Mouse (Mus musculus) brain, adult 2 months (tissue): ENCODE data around the gene Cxadr.
A peak's percentile ranks its signal among the peaks of the same experiment; 100 is the strongest.
"Not testable (repeated sequence)": the region's sequence is repeated elsewhere in the genome, so short reads cannot be mapped to it uniquely, and the experiment has no call there.

Source experiments
- DNase-seq: peaks from one replicate; pipeline ENCODE4 v3.0.0; 2011; ENCODE audit warnings: low read depth, low spot score

Cxadr gene

DNA sequence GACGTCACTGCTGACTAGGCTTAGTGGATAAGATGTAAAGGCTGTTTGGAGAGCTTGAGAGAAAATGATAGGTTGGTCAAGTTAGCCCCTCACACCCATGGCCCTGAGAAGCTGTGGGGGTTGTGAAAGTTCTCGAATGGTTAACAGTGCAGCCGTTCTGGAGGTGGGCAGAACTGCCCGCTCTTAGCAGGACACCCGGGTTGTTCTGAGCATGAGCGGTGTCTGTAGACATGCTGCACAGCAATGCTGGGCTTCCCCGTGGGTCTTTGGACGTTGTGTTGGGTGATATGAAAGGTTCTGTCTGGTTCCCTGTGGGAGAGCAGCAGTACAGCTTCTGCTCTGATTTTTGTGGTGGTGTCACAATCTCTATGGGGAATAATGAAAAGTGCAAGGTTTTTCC is 5.3 kb downstream of the Cxadr start:
- DNase-seq = no peak

DNA sequence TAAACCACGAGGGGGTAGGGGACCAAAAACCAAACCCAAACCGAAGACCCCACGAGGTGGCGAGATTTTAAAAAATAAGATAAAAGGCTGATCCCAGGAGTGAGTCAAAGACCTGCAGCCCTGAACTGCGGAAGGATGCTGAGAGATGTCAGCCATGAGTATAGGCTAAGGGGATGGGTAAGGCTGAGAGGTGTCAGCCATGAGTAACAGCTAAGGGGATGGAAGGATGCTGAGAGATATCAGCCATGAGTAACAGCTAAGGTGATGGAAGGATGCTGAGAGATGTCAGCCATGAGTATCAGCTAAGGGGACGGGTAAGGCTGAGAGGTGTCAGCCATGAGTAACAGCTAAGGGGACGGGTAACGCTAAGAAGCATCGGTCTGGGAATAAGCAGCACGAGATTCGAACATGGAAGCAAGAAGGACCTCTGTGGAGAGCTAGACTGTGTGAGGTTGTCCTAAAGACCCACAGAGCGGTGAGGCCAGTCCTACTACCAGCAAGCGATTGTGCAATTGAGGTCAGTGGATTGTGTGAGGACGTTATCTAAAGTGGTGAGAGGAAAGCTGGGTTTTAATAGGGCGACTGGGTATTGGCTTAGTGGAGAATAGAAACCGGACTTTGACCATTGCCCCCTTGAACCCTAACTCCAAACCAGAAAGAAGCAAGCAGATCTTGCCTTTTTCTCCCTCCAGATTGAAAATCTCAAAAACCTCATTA is 6.3 kb downstream of the Cxadr start:
- no peak for DNase-seq

DNA sequence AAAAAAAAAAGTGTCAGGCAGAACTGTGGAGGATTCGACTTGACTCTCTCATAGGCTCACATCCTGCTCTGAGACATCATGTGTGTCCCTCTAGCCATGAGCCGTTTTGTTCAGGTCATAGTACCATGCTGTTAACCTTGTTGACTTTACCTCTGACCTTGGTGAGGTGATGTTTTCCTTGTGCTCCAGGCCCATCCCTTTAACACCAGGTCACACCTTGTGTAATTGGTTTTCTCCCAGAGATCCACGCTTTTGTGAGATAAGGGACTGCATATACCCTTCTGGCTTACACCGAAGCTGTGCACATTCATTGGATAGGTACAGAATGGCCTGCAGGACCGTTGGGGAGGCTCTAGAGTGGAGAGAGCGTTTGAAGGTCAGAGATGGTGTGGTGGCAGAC is 8.0 kb downstream of the Cxadr start:
- no peak for DNase-seq

DNA sequence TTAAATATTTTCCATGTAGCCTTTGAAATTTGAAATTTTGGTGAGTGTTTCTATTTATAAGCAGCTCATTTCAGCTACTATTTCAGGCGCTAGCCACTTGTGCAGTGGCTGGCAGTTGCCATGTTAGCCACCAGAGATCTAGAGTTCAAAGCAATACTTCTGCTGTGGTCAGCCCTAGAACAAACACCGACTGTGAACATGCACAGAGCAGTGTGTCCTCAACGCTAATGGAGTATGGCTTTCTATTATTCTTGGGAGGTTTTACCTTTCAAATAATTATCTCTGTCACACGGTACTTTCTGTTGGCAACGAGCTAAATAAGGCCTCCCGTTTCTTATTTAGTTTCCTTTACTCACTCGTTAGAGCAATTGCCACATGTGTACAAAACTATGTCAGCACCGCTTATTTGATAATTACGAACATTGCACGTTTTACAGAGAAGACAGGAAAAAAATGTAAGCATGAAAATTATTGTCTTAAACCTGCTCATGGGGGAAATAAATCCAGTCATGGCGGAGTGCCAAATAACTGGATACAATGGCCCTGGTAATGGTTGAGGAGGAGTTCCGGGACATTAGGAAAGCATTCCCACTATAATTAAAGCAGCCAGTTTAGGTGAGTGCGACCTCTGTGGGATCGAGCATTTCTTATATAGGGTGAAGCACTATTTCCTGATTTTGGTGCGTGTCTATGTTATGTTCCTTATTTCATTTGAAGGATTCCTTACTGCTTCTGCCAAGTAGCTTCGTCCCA is 12.0 kb downstream of the Cxadr start:
- DNase-seq = peak; percentile 30

DNA sequence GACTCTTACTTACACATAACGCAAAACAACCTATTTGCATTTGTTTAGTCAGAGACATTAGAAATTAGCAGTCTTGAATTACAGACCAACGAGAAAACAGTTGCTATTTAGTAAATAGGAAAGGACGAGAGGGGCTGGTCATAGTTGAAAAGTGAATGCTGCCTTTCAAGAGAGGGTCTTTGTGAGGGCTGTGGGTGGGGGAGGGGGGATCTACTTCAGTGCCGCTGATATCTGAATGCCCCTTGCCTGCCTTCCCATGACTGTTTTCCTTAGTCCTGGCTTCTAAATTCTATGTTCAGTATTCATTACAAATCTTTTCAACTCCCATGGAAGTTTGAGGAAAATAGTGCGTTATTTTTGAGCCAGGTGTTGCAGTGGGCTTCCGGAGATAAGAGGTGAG is 12.7 kb downstream of the Cxadr start:
- no peak for DNase-seq

DNA sequence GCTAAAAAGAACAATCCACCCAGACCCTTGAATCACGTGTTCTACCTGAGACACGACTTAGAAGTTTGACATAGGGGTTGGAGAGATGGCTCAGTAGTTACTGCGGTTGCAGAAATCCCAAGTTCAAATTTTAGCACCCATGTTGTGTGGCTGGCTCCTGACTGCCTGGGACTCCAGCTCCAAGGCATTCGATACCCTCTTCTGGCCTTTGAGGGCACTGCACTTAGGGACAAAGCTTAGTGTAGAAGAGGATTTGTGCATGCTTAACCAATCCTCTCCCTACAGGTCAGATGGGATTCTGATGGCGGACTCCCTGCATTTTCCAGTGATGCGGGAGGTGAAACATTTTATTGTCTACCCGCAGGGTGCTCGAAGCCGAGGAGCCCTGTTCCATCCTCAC is 15.6 kb downstream of the Cxadr start:
- peak; percentile 72 for DNase-seq

DNA sequence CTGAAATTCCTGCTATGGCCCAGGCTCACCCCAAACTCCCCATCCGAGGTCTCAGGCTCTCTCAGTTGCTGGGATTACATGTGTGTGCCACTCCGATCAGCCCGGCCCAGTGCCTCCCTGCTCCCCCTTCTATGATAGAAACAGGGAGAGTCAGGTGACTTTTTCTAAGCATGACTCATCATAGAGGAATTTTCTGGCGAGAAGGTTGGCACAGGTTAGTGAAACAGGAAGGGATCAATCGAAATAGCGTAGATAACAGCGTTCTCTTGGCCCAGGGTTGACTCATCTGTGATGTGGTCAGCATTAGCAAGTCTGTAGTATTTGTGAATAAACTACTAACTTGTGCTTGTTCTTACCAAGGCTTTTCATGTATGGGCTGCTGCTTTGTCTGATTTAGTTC is 16.7 kb downstream of the Cxadr start:
- DNase-seq = peak; percentile 53

DNA sequence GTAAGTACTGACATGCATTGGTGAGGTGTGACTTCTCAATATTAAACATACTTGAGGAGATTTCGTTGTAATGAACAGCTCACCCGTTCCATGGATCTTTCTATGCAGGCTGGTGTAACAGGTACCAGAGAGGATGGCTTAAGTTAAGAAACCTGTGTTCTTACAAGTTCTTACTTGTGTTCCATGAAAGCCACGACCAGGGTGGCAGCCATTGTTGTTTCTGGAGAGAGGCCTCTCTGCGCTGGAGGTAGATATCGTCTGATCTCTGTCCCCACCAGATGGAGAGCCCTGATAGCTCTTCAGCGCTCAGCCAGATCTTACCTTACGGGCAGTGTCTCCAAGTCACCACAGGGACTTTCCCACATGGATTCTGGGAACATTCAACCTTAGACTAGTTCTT is 18.4 kb downstream of the Cxadr start:
- DNase-seq = no peak

DNA sequence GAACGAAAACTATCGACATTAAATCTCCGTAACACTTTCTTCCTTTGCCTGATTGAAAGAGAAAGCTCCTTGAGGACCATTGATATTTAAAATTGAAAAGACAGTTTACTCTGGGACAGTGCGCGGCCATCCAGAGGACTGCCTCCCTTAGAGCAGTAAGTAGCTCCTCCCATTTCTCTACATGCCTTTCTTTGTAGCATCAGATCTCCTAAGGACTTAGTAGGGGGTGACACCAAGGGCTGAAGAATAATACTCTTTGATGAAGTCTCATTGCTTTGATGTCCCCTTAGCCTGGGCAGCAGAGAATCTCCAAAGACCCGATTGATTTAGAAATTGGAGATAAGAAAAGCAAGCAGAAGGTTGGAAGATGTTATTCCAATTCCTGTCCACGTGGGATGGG is 20.3 kb downstream of the Cxadr start:
- DNase-seq = no peak

DNA sequence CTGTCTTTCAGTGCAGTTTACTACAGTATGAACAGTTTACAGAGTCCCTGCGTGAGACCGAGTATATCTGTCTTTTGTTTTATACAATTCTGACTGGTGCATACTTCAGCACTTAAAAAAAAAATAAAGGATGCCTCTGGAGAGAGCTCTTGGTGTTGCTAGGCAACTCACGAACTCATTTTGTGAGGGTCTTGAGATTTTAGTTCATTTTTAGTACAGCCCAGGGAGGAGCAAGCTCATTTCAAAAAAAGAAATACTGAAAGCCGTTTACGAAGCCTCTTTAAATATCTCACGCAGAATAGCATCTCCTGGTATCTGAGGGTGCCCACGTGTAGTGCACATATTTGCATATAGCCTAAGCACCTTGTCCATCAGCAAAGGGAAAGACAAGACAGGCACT is 20.9 kb downstream of the Cxadr start:
- DNase-seq = peak; percentile 64

DNA sequence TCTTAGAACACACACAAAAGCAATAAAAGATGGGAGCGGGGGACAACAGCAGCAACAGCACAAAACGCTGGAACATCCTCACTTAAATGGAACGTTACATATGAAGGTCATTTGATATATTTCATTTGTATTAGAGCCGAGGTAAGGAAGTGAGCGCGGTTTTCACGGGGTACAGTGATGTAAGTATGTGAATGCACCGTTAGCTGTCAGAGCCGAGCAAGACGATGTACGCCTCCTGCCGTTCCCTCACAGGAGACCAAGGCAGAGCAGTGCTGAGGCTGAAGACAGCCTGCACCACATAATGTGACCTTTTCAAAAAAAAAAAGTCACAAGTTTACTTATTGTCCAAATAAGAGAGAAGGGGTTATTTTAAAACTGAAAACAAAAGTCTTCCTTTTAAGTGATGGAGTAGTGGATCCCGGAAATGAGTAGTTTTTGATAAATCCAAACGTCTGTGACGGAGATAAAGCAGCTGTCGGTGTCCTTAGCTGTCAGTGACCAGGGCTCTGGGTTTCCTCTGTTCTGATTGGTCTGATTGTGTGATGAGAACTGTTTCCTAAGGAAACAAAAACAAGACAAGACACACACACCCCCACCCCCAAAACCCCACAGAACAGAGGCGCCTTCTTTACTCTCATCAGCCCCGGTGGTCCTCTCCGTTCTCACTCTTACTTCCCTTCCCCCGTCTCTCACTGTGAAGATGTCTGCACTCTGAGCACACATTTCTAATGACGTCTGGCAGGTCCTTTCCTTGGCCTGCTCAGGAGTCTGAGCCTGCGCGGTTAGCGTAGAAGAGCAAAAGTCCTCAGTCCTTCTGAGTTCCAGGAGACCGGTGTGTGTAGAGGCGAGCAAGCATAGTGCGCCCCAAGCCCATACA is 24.9 kb downstream of the Cxadr start:
- peak; percentile 40 for DNase-seq

DNA sequence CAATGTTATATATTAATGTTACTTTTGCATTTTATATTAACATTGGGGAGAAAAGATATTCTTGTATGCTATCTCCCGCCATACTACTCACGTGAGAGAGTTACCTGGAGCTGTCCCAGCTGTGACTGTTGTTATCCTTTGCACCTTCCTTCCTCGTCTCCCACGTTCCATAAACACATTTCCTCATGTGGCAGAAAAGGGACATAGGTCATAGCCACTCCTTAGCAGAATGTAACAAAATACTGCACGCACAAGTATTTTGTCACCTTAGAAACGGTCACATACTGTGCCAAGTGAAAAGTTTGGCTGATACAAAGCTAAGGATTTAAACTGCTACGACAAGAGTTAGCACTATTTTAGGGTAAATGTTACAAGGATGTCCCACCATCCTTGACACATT is 26.3 kb downstream of the Cxadr start:
- DNase-seq = no peak

DNA sequence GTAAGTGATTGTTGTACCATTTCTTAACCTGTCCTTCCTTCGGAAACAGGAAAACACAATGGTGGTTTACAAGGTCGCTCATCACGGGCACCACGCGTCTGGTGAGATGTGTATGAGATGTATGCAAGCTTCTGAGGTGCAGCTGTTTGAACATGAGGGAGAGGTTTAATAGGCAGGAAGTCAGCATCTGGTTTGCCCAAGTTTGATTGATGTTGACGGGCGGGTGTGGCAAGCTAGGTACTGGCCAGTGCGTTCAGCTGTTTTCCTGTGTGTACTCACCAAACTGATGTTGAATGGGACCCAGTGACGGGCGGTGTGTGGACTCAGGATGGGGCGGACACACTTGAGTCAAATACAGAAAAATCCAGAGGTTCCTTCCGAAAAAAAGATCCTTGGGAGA is 26.7 kb downstream of the Cxadr start:
- DNase-seq = no peak

DNA sequence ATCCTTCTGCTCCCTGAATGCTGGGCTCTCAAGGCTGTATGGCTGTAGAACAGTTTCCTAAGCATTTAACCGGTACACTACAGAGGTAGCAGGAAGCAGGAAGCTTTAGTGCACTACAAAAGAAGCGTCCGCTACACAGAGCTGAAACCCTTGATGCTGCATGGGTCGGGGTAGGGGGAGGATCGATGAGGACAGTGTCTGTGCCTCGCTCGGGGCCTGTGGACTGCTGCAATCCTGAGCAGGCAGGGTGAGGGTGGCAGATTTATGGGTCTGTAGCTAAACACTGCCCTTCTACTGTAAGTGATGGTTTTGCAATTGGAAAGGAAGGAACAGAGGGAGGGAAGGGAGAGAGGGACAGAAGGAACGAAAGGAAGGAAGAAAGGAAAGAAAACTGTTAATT is 35.9 kb downstream of the Cxadr start:
- no peak for DNase-seq

DNA sequence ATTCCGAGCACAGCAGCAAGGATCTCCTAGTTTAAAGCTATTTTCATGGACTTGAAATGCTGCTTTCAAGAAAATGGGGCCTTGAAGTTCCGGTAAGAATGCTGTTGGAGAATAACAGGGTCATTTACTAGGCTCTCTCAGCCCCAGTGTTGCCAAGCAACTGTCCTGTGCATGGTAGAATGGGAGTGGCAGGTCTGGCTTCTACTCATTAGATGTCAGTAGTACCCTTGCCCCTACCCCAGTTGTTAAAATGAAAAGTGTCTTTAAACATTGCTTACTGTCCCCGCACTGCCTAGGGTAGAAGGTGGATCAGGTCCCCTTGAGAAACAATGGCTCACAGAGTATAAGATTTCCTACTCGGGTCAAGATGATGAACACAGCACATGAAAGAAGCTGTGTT is 40.1 kb downstream of the Cxadr start:
- DNase-seq = no peak

DNA sequence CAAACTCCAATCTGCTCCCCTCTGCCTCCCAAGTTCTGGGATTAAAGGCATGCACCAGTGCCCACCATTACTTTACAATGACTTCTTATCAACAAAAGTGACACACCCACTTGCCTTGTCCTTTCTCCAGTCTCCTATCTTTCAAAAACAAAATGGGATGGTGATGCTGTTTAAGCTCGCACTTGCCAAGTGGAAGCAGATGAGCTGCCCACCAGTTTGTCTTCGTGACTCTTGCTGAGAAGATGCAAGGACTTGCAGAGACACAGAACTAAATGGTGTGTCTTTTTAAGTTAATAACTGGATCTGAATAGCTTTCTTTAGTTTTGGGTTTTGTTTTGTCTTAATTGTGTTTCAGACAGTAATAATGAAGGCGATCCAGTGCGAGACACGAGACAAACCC is 41.5 kb downstream of the Cxadr start:
- peak; percentile 69 for DNase-seq

DNA sequence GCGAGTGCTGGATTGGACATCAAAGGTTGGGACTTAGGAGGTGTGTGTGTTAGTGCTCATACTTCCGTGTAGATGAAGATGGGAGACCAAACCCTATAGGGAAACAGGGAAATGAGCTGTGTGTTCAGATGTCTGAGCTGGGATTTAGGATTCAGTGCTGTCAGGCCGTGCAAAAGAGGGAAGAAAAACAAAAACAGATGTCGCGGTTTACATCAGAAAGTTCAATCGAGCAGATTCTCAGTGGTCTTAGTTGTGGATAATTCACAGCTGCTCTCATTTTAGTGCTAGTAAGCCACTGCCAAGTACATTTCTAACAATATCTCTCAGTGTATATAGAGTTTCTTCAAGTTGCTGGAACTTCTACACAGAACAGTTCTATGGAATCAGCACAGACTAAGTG is 42.5 kb downstream of the Cxadr start:
- DNase-seq = peak; percentile 23

DNA sequence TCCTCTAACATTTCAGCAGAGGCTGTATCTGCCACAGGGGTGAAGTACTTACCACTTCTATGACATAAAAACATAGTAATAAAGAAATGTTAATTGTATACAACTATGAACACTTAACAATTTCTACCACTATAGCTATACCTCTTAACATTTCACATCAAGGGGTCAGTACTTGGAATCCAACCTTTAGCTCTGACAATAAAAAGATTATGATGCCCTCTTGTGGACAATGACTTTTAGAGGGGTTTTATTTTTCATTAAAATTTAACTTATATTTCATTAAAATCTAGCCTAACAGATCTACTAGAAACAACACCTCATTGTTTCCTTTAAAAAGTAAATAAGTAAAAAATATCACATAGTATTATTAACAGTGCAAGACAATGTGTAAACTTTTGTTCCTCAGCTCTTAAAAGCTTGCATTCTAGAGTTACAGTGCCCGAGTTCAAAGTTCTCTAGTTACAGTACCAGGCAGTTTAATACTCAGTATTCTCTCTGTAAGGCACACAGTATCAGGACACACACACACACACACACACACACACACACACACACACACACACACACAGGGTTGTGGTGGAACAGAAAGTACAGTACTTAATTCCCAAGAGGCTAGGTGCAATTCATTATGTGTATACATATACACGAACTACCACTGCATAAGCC is 45.5 kb downstream of the Cxadr start:
- DNase-seq = no peak

DNA sequence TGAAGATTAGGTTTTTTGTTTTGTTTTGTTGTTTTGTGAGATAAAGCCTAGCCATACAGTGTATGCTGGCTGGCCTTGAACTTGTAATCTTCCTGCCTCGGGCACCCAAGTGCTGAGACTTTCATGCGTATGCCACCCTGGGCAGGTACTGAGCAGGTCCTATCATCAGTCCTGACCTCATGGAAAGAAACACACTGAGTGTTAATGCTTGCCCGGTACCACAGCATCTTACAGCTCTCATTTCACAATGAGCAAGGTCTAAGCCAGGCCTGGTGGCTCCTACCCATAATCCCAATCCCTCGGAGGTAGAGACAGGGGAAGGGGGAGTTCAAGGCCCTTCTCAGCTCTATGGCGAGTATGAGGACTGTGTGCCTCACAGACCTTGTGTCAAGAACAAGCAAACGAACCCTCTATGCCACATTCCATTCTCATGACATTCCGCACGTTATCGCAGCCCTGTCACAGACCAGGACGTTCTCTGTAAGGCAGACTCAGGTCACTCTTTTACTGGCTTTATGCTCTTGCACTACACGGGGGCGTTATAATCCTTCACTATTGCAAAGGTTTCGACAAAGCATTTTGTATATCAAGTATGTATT is 46.1 kb downstream of the Cxadr start:
- DNase-seq = no peak

DNA sequence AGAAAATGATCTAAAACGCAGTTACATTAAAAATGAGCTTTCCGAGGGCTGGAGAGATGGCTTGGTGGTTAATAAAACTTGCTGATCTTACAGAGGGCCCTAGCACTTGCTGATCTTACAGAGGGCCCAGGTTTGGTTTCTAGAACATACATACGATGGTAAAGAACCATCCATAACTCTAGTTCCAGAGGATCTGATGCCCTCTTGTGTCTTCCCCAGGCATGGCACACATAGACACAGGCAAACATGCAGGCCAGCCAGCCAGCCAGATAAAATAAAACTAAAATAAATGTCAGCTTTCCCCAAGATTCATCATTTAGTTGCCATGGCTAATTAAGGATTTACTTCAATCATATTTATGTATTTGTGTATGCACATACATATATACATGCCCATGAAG is 56.5 kb downstream of the Cxadr start:
- DNase-seq = no peak

DNA sequence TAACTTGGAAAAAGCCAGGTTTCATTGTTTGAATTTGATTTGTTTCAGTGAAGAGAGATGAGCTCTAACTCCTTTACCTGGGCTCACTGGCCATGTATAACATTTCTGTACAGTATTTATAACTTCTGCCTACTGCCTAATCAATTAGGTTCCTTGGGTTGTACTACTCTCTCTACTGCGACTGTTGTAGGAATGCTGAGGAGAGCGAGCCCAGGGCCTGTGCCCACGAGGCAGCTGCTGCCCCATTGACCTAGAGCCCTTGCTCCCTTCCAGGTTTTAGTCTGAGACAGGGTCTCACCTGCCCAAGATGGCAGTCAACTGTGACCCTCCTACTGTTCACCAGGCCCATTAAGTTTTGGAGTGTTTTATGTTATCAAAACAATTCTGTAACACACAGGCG is 60.2 kb downstream of the Cxadr start:
- no peak for DNase-seq

DNA sequence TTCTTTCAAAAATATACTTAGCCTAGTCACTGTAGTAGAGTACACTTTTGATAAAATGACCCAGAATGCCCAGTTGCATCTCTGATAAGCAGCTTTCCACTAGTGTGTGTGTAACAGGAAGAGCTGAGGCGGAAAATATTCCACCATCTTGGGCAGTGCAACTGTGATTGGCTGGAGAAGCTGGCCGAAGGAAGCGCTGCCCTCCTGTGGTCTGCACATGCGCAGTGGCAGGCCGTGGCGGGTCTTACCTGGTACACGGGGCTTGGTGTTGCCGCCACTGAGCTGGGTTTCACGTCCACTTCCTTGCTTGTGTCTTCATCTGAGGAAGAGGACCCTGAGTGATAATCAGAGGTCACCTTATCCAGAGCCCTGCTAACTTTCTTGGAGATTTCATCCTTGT is 63.3 kb downstream of the Cxadr start:
- not testable (repeated sequence) for DNase-seq
